19 mouse cellular contexts compared by ENCODE assay signal in genomic region chr16:92120899-92121531, GRCm38 (mm10).
DNase-seq lines count a peak whose midpoint lies in the region; ATAC-seq lines count a peak whose summit lies in the region.
"Had no signal": no experiment of that assay in that cellular context is flagged by ENCODE, and none has a peak within 500 bp of the region (broad histone marks: within the 10 kb centered on the region; RNA-seq: fewer than 3 reads in every experiment).

No protein-coding gene starts in this region.

- WGBS in forebrain, embryonic 16.5 days = 44% methylated on average over 17 of the region's 17 CpGs

- no peak overlapping the region for H3K4me3 ChIP-seq in forebrain, embryonic 16.5 days (replicated peaks; ENCODE audit: low read length)
- H3K4me3 ChIP-seq: heart, embryonic 15.5 days; liver, embryonic 12.5 days had no signal

- DNase-seq in frontal cortex, postnatal 36 days (ENCODE audit: low spot score in 2 of 2) = peak; percentile 51 to 59
- no peak for DNase-seq in frontal cortex, postnatal 25 days (ENCODE audit: low spot score in 2 of 2)
- peak; percentile 64 for DNase-seq in retina, postnatal 1 day
- DNase-seq in retina, embryonic 14.5 days (ENCODE audit: low spot score) = no peak
- DNase-seq in telencephalon, adult 2 months (ENCODE audit: low read depth, low spot score) = peak; percentile 76
- DNase-seq in cerebellum, postnatal 25 days = no peak
- DNase-seq: B cell, adult 2 months; cerebellum, postnatal 14 days; heart, adult 11 months; kidney, adult 11 months; layer of hippocampus, postnatal 36 days; lung, embryonic 14.5 days; midbrain, embryonic 14.5 days; thymus, adult 2 months had no signal

- no peak overlapping the region for H3K9ac ChIP-seq in forebrain, embryonic 16.5 days (replicated peaks; ENCODE audit: low read depth, low read length)
- H3K9ac ChIP-seq: heart, embryonic 15.5 days; liver, embryonic 12.5 days; lung, embryonic 14.5 days had no signal

- no peaks in the 10 kb centered on the region for H3K36me3 ChIP-seq in forebrain, embryonic 16.5 days (ENCODE audit: control insufficient read depth, insufficient read depth)
- H3K36me3 ChIP-seq: heart, embryonic 15.5 days; liver, embryonic 12.5 days had no signal

- peaks cover 15% of the 10 kb centered on the region for H3K4me1 ChIP-seq in forebrain, embryonic 16.5 days (replicated peaks; ENCODE audit: control insufficient read depth, insufficient read depth, low read length)

- no peak overlapping the region for H3K27ac ChIP-seq in forebrain, embryonic 16.5 days (ENCODE audit: low read length)
- H3K27ac ChIP-seq: heart, embryonic 15.5 days; kidney, postnatal 0 days; liver, embryonic 12.5 days had no signal

- H3K9me3 ChIP-seq in forebrain, embryonic 16.5 days (ENCODE audit: control insufficient read depth, low read length) = peaks cover 5% of the 10 kb centered on the region; the same call in 1 of the 2 replicates

- H3K27me3 ChIP-seq in forebrain, embryonic 16.5 days (replicated peaks; ENCODE audit: control insufficient read depth, insufficient read depth, low read length) = no peaks in the 10 kb centered on the region
- H3K27me3 ChIP-seq: heart, embryonic 15.5 days; liver, embryonic 12.5 days; Patski had no signal

- peak; percentile 34; the same call in 1 of the 2 replicates for ATAC-seq in forebrain, embryonic 16.5 days
- ATAC-seq: liver, embryonic 12.5 days; Patski had no signal

- no peak overlapping the region for H3K4me2 ChIP-seq in forebrain, embryonic 16.5 days (ENCODE audit: low read length)
- H3K4me2 ChIP-seq: heart, embryonic 15.5 days; liver, embryonic 12.5 days; lung, embryonic 14.5 days had no signal

Comparison
In these comparisons a context has a peak if more than half of its experiments do, and no peak if none do; other contexts are left out.
1. DNase-seq: peak in frontal cortex, postnatal 36 days (2 of 2), retina, postnatal 1 day (single experiment) and telencephalon, adult 2 months (single experiment); none in frontal cortex, postnatal 25 days (0 of 2), retina, embryonic 14.5 days (single experiment) and cerebellum, postnatal 25 days (0 of 2).